Mouse (Mus musculus): ENCODE data around the gene Btg4.
A peak's percentile ranks its signal among the peaks of the same experiment; 100 is the strongest.

- TF ChIP-seq CTCF (IDR thresholded peaks at IDR 0.05 in 2 of 3, conservative IDR thresholded peaks at IDR 0.05 in 1 of 3; ENCODE audit: control insufficient read depth in 1 of 3, insufficient read depth in 1 of 3, low read depth in 2 of 3, low read length in 3 of 3, poor library complexity in 1 of 3, severe bottlenecking in 1 of 3) (no peak), ZKSCAN1 (IDR thresholded peaks at IDR 0.05; ENCODE audit: low read depth, low read length) (no peak), MAFK (IDR thresholded peaks at IDR 0.05; ENCODE audit: borderline replicate concordance, low read depth, low read length) (no peak), E2F4 (IDR thresholded peaks at IDR 0.05; ENCODE audit: borderline replicate concordance, low read depth, low read length) (no peak), POLR2AphosphoS5 (IDR thresholded peaks at IDR 0.05; ENCODE audit: borderline replicate concordance, low read depth, low read length) (no peak), ZNF384 (IDR thresholded peaks at IDR 0.05; ENCODE audit: low read depth, low read length) (no peak), ZMIZ1 (IDR thresholded peaks at IDR 0.05; ENCODE audit: low read depth, low read length) (no peak), NRF1 (IDR thresholded peaks at IDR 0.05; ENCODE audit: insufficient read depth, low read depth, low read length, poor library complexity, severe bottlenecking) (no peak), TCF12 (IDR thresholded peaks at IDR 0.05; ENCODE audit: low read depth, low read length) (peak; percentile 76; the same call in 1 of the 2 replicates)
Measured at GRCm38 (mm10) chr9:51013644-51014043, 47.1 kb upstream of the Btg4 start.

Measured in MEL (cell line).